Mouse (Mus musculus): ENCODE measurements at regions not wholly inside any gene's neighbourhood (a gene's known extent, or its start where the extent isn't known, plus 50 kb on each side); places are given as distances from the start of the nearest gene placed in this dataset.

DNA sequence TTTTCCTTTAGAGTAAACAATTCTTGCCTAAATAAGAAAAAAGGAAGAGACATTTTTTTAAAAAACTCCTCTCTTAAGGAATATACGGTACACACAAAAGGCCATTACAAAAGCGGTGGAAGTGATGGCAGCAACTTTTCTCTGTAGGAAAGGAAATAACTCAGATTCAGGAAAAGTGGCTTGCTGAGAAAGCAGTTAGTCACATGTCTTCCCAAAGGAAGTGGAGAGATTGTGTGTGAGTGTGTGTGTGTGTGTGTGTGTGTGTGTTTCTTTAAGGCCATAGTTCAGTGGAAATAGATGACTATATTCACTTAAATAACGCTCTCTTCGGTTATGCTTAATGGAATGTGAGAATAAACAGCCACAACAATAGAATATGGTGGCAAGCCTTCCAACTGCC lies 57.5 kb upstream of the Dab2 start:
- TF ChIP-seq CTCF (IDR thresholded peaks at IDR 0.05; ENCODE audit: control insufficient read depth, insufficient read depth, low read length) (no peak), POLR2A (IDR thresholded peaks at IDR 0.05; ENCODE audit: borderline replicate concordance, control insufficient read depth, low read depth, low read length) (no peak)

Measured in bone marrow, adult 2 months (tissue).